Mouse (Mus musculus): ENCODE results near the gene Myo1d. TPM values are rescaled to one million over a fixed set of nuclear protein-coding genes. Genes with fewer than 3 reads are reported as not detected.

Myo1d gene
- polyA plus RNA-seq, 1 experiment, result 10.8 TPM

DNA sequence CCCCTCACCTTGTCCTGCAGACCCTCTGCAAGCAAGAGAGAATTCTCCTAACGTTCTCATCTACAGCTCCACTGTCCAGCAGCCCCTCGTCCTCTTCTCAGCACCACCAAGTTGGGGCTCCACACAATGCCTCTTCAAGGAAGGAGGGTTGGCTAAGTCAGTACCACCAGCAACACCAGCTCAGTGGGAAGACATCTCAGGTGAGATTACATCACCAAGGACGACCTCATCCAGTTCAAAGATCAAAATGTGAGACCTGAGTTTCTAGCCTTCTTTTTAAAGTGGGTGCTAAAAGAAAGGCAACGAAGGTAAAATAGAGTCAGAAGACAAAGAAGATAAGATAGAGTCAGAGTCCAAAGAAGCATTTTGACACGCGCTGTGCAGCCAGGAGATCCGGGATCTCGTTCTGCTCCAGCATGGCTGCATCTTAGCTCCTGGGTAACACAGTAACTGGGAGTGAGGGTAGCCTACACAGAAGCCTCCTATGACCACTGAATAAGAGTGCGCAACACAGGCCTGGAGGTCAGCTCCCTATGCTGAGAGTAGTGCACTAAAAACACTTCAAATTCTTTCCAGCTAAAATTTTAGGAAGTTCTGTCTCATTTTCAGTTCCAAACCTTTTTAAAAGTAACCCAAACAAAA lies 56.3 kb downstream of the Myo1d start:
- H3K79me3 ChIP-seq (ENCODE audit: low read depth), result no peaks in the 10 kb centered on the region
- H3K27me3 ChIP-seq (ENCODE audit: control insufficient read depth, insufficient read depth, insufficient read length), result no peaks in the 10 kb centered on the region
- no peak overlapping the region for H3K4me3 ChIP-seq (ENCODE audit: insufficient read depth, poor library complexity, severe bottlenecking)
- no peak for TF ChIP-seq FOSL1 (IDR thresholded peaks at IDR 0.05; ENCODE audit: insufficient read depth, low read length, poor library complexity, severe bottlenecking)
- TF ChIP-seq USF1 (IDR thresholded peaks at IDR 0.05; ENCODE audit: low read depth), result no peak
- TF ChIP-seq MYOG (IDR thresholded peaks at IDR 0.05; ENCODE audit: control insufficient read depth, extremely low read depth, insufficient read length), result no peak
- TF ChIP-seq MAX (IDR thresholded peaks at IDR 0.05), result no peak
- TF ChIP-seq MYOD1 (IDR thresholded peaks at IDR 0.05; ENCODE audit: control insufficient read depth, insufficient read length, low read depth), result no peak
- TF ChIP-seq CEBPB (IDR thresholded peaks at IDR 0.05; ENCODE audit: low read depth), result no peak
- no peak for TF ChIP-seq CTCF (IDR thresholded peaks at IDR 0.05; ENCODE audit: control insufficient read depth, insufficient read depth, insufficient read length)
- H3ac ChIP-seq (ENCODE audit: control insufficient read depth, insufficient read length, low read depth), result no peak overlapping the region
- no peaks in the 10 kb centered on the region for H3K79me2 ChIP-seq (ENCODE audit: control insufficient read depth, insufficient read depth)
- H3K36me3 ChIP-seq (ENCODE audit: control insufficient read depth, insufficient read depth), result no peaks in the 10 kb centered on the region

DNA sequence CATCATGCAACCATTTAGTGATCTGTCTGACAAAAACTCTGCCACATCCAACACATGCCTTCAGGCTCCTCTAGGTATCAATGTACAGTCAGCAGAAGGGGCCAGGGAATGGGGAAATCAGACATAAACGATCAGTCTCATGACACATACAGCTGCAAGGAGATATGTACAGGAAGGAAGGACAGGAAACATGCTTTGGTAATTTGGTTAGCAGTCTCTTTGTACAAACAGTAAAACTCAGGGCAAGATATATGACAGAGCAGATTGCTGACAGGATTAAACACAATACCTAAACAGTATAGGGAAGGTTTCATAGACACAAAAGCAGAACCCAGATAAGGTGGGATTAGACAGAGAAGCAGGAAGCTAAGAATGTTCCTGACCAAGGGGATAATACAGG lies 60.8 kb downstream of the Myo1d start:
- Histone ChIP-seq H3K4me3 (ENCODE audit: insufficient read depth, poor library complexity, severe bottlenecking) (no peak overlapping the region), H3K79me2 (ENCODE audit: control insufficient read depth, insufficient read depth) (no peaks in the 10 kb centered on the region), H3K79me3 (ENCODE audit: low read depth) (no peaks in the 10 kb centered on the region), H3ac (ENCODE audit: control insufficient read depth, insufficient read length, low read depth) (no peak overlapping the region), H3K36me3 (ENCODE audit: control insufficient read depth, insufficient read depth) (no peaks in the 10 kb centered on the region), H3K27me3 (ENCODE audit: control insufficient read depth, insufficient read depth, insufficient read length) (no peaks in the 10 kb centered on the region)
- TF ChIP-seq USF1 (IDR thresholded peaks at IDR 0.05; ENCODE audit: low read depth) (no peak), CTCF (IDR thresholded peaks at IDR 0.05; ENCODE audit: control insufficient read depth, insufficient read depth, insufficient read length) (no peak), MAX (IDR thresholded peaks at IDR 0.05) (no peak)

DNA sequence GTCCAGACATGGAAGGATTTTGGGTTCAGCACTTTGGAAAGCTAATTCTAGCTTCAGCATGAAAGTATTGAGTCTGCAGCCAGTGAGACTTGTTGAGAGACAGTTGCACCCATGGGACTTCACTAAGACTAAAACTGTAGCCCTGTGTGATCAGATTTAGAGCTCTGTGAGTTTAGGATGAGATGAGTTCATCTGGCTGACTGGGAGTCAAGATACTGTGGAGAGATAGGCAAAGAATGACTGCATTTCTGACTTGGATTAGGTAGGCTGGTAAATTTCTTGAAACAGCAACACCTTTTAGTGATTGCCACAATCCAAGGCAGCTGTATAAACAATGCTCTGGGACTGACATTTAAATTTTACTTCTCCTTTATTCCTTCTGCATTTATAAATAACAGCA lies 61.8 kb downstream of the Myo1d start:
- H3K79me2 ChIP-seq (ENCODE audit: control insufficient read depth, insufficient read depth), result no peaks in the 10 kb centered on the region
- no peak for TF ChIP-seq CTCF (IDR thresholded peaks at IDR 0.05; ENCODE audit: control insufficient read depth, insufficient read depth, insufficient read length)
- TF ChIP-seq CEBPB (IDR thresholded peaks at IDR 0.05; ENCODE audit: low read depth), result no peak
- TF ChIP-seq USF1 (IDR thresholded peaks at IDR 0.05; ENCODE audit: low read depth), result no peak
- no peak for TF ChIP-seq MYOG (IDR thresholded peaks at IDR 0.05; ENCODE audit: control insufficient read depth, extremely low read depth, insufficient read length)
- no peak for TF ChIP-seq MYOD1 (IDR thresholded peaks at IDR 0.05; ENCODE audit: control insufficient read depth, insufficient read length, low read depth)
- no peak for TF ChIP-seq MAX (IDR thresholded peaks at IDR 0.05)
- no peak for TF ChIP-seq FOSL1 (IDR thresholded peaks at IDR 0.05; ENCODE audit: insufficient read depth, low read length, poor library complexity, severe bottlenecking)
- no peak overlapping the region for H3ac ChIP-seq (ENCODE audit: control insufficient read depth, insufficient read length, low read depth)
- H3K36me3 ChIP-seq (ENCODE audit: control insufficient read depth, insufficient read depth), result no peaks in the 10 kb centered on the region
- H3K27me3 ChIP-seq (ENCODE audit: control insufficient read depth, insufficient read depth, insufficient read length), result no peaks in the 10 kb centered on the region
- H3K4me3 ChIP-seq (ENCODE audit: insufficient read depth, poor library complexity, severe bottlenecking), result no peak overlapping the region
- H3K79me3 ChIP-seq (ENCODE audit: low read depth), result no peaks in the 10 kb centered on the region

DNA sequence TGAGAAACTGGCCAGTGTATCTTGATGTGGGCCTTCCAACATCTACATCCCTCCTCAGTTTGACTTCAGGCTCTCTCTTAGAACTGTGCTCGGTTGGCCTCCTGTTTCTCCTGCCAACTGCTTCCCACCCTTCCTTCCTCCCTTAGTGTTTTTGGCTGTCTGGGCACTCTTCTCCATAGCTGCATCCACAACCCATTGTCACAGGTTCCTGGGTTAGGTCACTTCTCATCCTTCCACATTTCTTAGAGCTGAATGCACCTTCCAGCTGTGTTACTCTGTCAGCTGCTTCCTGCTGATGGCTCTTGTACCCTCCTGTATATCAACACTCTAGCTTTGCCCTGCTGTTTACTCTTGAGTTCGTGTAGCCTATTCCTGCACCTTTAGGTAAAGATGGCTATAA lies 64.7 kb downstream of the Myo1d start:
- Histone ChIP-seq H3K79me2 (ENCODE audit: control insufficient read depth, insufficient read depth) (no peaks in the 10 kb centered on the region), H3K79me3 (ENCODE audit: low read depth) (no peaks in the 10 kb centered on the region), H3ac (ENCODE audit: control insufficient read depth, insufficient read length, low read depth) (no peak overlapping the region), H3K36me3 (ENCODE audit: control insufficient read depth, insufficient read depth) (no peaks in the 10 kb centered on the region), H3K27me3 (ENCODE audit: control insufficient read depth, insufficient read depth, insufficient read length) (no peaks in the 10 kb centered on the region), H3K4me3 (ENCODE audit: insufficient read depth, poor library complexity, severe bottlenecking) (no peak overlapping the region)
- no peak for TF ChIP-seq MAX (IDR thresholded peaks at IDR 0.05)
- TF ChIP-seq CTCF (IDR thresholded peaks at IDR 0.05; ENCODE audit: control insufficient read depth, insufficient read depth, insufficient read length), result no peak
- TF ChIP-seq CEBPB (IDR thresholded peaks at IDR 0.05; ENCODE audit: low read depth), result no peak
- no peak for TF ChIP-seq FOSL1 (IDR thresholded peaks at IDR 0.05; ENCODE audit: insufficient read depth, low read length, poor library complexity, severe bottlenecking)
- no peak for TF ChIP-seq MYOG (IDR thresholded peaks at IDR 0.05; ENCODE audit: control insufficient read depth, extremely low read depth, insufficient read length)
- TF ChIP-seq MYOD1 (IDR thresholded peaks at IDR 0.05; ENCODE audit: control insufficient read depth, insufficient read length, low read depth), result no peak
- no peak for TF ChIP-seq USF1 (IDR thresholded peaks at IDR 0.05; ENCODE audit: low read depth)

DNA sequence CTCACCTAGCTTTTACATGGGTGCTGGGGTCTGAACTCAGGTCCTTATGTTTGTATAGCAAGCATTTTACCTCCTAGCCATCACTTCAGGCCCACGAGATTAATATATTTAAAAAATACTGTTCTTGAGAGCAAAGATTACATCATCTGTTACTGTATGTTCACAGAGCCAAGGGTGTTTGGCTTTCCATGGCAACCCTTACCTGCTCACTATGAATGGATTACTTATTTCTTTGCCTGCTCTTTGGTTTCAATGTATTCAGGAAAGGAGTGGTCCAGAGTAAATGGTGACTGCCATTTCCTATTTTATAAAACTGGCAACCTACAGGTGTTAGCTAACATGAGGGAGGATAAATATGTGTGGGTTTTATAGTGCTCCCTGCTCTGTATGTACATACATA lies 66.1 kb downstream of the Myo1d start:
- H3K27me3 ChIP-seq (ENCODE audit: control insufficient read depth, insufficient read depth, insufficient read length), result no peaks in the 10 kb centered on the region
- no peak overlapping the region for H3ac ChIP-seq (ENCODE audit: control insufficient read depth, insufficient read length, low read depth)
- no peaks in the 10 kb centered on the region for H3K79me3 ChIP-seq (ENCODE audit: low read depth)
- TF ChIP-seq FOSL1 (IDR thresholded peaks at IDR 0.05; ENCODE audit: insufficient read depth, low read length, poor library complexity, severe bottlenecking) (no peak), USF1 (IDR thresholded peaks at IDR 0.05; ENCODE audit: low read depth) (no peak), MYOG (IDR thresholded peaks at IDR 0.05; ENCODE audit: control insufficient read depth, extremely low read depth, insufficient read length) (no peak), CEBPB (IDR thresholded peaks at IDR 0.05; ENCODE audit: low read depth) (no peak), MYOD1 (IDR thresholded peaks at IDR 0.05; ENCODE audit: control insufficient read depth, insufficient read length, low read depth) (no peak), CTCF (IDR thresholded peaks at IDR 0.05; ENCODE audit: control insufficient read depth, insufficient read depth, insufficient read length) (no peak)
- H3K4me3 ChIP-seq (ENCODE audit: insufficient read depth, poor library complexity, severe bottlenecking), result no peak overlapping the region
- no peaks in the 10 kb centered on the region for H3K79me2 ChIP-seq (ENCODE audit: control insufficient read depth, insufficient read depth)
- no peaks in the 10 kb centered on the region for H3K36me3 ChIP-seq (ENCODE audit: control insufficient read depth, insufficient read depth)

DNA sequence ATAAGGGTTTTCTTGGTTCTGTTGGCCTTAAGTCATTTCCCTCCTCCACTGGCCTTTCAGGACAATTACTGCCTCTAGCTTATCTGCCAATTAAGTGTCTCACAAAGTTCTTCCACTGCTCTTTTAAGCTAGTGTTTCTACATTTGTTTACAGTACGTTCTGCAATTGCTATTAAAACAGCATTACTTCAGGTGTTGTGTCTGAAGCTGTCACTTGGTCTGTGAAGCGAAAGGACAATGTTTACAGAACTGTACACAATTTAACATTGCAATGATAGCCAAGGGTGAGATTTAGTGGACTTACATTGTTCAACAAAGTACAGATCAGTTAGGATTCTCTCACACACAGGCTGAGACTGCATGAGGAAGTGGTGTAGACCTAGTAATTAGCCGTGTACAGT lies 67.6 kb downstream of the Myo1d start:
- H3K79me3 ChIP-seq (ENCODE audit: low read depth), result no peaks in the 10 kb centered on the region
- H3K27me3 ChIP-seq (ENCODE audit: control insufficient read depth, insufficient read depth, insufficient read length), result no peaks in the 10 kb centered on the region
- H3K4me3 ChIP-seq (ENCODE audit: insufficient read depth, poor library complexity, severe bottlenecking), result no peak overlapping the region
- H3ac ChIP-seq (ENCODE audit: control insufficient read depth, insufficient read length, low read depth), result no peak overlapping the region
- H3K79me2 ChIP-seq (ENCODE audit: control insufficient read depth, insufficient read depth), result no peaks in the 10 kb centered on the region
- TF ChIP-seq FOSL1 (IDR thresholded peaks at IDR 0.05; ENCODE audit: insufficient read depth, low read length, poor library complexity, severe bottlenecking) (no peak), MYOG (IDR thresholded peaks at IDR 0.05; ENCODE audit: control insufficient read depth, extremely low read depth, insufficient read length) (no peak), MAX (IDR thresholded peaks at IDR 0.05) (no peak), CTCF (IDR thresholded peaks at IDR 0.05; ENCODE audit: control insufficient read depth, insufficient read depth, insufficient read length) (no peak), CEBPB (IDR thresholded peaks at IDR 0.05; ENCODE audit: low read depth) (no peak), USF1 (IDR thresholded peaks at IDR 0.05; ENCODE audit: low read depth) (no peak), MYOD1 (IDR thresholded peaks at IDR 0.05; ENCODE audit: control insufficient read depth, insufficient read length, low read depth) (no peak)
- H3K36me3 ChIP-seq (ENCODE audit: control insufficient read depth, insufficient read depth), result no peaks in the 10 kb centered on the region

Data from C2C12 (cell line).